Mouse (Mus musculus) embryonic facial prominence, embryonic 13.5 days (tissue): ENCODE data around the gene Spns3. TPM values are rescaled to one million over a fixed set of nuclear protein-coding genes. Genes with fewer than 3 reads are reported as not detected.

Experiments used
- ATAC-seq: fragments of 200-750 bp; cut with Nextera tagmentation; 2 replicates; pipeline ENCODE4 v1.8.0; 2017; ENCODE audit warnings: low read depth; ENCODE audit not compliant: insufficient number of reproducible peaks, insufficient read depth, low FRiP score, low TSS enrichment
- H3K27ac ChIP-seq: fragments of 300-500 bp; sonication (generic); 2 replicates; pipeline ENCODE4 v1.5.1; 2015; ENCODE audit warnings: moderate library complexity, mild to moderate bottlenecking, inconsistent platforms
- H3K27me3 ChIP-seq: fragments of 300-500 bp; sonication (generic); 2 replicates; pipeline ENCODE4 v1.6.1; 2015; ENCODE audit warnings: mild to moderate bottlenecking, inconsistent platforms
- H3K36me3 ChIP-seq: fragments of 300-500 bp; sonication (generic); 2 replicates; pipeline ENCODE4 v1.6.1; 2015; ENCODE audit warnings: mild to moderate bottlenecking, inconsistent platforms
- H3K4me1 ChIP-seq: fragments of 300-500 bp; sonication (generic); 2 replicates; pipeline ENCODE4 v1.6.1; 2015; ENCODE audit warnings: inconsistent platforms
- H3K4me2 ChIP-seq: fragments of 300-500 bp; sonication (generic); 2 replicates; pipeline ENCODE4 v1.6.1; 2015; ENCODE audit warnings: moderate library complexity, mild to moderate bottlenecking, inconsistent platforms
- H3K4me3 ChIP-seq: fragments of 300-500 bp; sonication (generic); 2 replicates; pipeline ENCODE4 v1.5.1; 2015; ENCODE audit warnings: mild to moderate bottlenecking, inconsistent platforms
- H3K9ac ChIP-seq: fragments of 300-500 bp; sonication (generic); 2 replicates; pipeline ENCODE4 v1.6.1; 2015; ENCODE audit warnings: mild to moderate bottlenecking, inconsistent platforms
- H3K9me3 ChIP-seq: fragments of 300-500 bp; sonication (generic); 2 replicates; pipeline ENCODE4 v1.6.1; 2016; ENCODE audit warnings: inconsistent platforms
- WGBS: fragments of 180-500 bp; shearing (Covaris S2); methylation state at CpG from one replicate; pipeline ENCODE4 v1.1.7; 2015; ENCODE audit warnings: mixed read lengths; 5-methylcytosine and 5-hydroxymethylcytosine counted together
- polyA plus RNA-seq: library from polyadenylated mRNA; unstranded; fragments of >200 nt; fragmentation: Nextera tagmentation; extraction: Ambion mirVana; gene quantifications from 2 replicates; pipeline ENCODE4 v1.2.1, GENCODE M21; 2015

The Spns3 gene
- polyA plus RNA-seq, 1 experiment from 2014 or later, result 0.27 TPM

GRCm38 (mm10) chr11:72491130-72491960 lies 59.0 kb downstream of the Spns3 start:
- 71% methylated on average over 15 of the region's 15 CpGs for WGBS
- no peak overlapping the region for H3K27ac ChIP-seq
- H3K36me3 ChIP-seq, result no peaks in the 10 kb centered on the region
- H3K9me3 ChIP-seq, result no peaks in the 10 kb centered on the region
- no peak overlapping the region for H3K4me3 ChIP-seq
- no peak for ATAC-seq
- H3K4me2 ChIP-seq, result no peak overlapping the region
- H3K4me1 ChIP-seq, result peaks cover 16% of the 10 kb centered on the region
- H3K9ac ChIP-seq, result no peak overlapping the region
- H3K27me3 ChIP-seq, result peaks cover 62% of the 10 kb centered on the region

- WGBS, result under 1% methylated on average over 42 of the region's 42 CpGs
- H3K27ac ChIP-seq, result 0 out of 2 replicates have a peak within 1 kb of the TSS, but pooled peaks have one; percentile 11
- peaks cover 16% of the 10 kb centered on the region for H3K4me1 ChIP-seq
- peak within 1 kb of the TSS; percentile 70 for H3K9ac ChIP-seq
- H3K27me3 ChIP-seq, result peaks cover 67% of the 10 kb centered on the region
- H3K36me3 ChIP-seq, result no peaks in the 10 kb centered on the region
- H3K4me2 ChIP-seq, result peak within 1 kb of the TSS; percentile 96
- H3K9me3 ChIP-seq, result no peaks in the 10 kb centered on the region
- ATAC-seq, result peak; percentile 79
- peak within 1 kb of the TSS; percentile 61 for H3K4me3 ChIP-seq
Measured at GRCm38 (mm10) chr11:72489881-72490301, 60.4 kb downstream of the Spns3 start, which contains the start of gene Spns2. Gene Spns2 (minus strand): TSS chr11:72489904.

- H3K27ac ChIP-seq, result 0 out of 2 replicates have a peak overlapping the region, but pooled peaks have one; percentile 11
Measured at GRCm38 (mm10) chr11:72489397-72489796, 60.9 kb downstream of the Spns3 start.

DNA sequence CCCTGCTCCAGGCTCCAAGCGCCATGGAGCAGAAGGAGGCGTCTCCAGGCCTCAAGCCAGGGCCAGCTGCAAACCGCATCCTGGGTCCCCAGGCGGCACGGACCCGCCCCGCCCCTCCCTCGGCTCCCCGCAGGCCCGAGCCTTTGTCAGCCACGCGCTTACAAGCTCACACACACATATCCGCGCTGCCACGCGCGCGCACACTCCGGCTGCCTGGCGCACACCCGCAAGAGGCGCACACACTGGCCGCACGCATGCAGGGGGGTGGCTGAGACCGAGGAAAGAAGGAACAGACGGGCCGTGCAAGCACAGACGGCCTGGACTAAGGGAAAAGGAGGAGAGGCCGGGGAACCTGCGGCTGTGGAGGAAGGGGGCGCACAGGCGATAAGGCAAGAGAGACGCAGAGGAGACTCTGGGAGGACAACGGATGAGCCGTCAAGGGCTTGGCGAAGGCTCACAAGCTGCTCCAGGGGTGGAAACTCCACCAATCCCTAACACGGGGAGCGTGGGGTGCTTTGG lies 61.5 kb downstream of the Spns3 start:
- Histone ChIP-seq H3K4me3 (peak overlapping the region; percentile 61), H3K27me3 (peaks cover 67% of the 10 kb centered on the region), H3K9me3 (no peaks in the 10 kb centered on the region), H3K36me3 (no peaks in the 10 kb centered on the region), H3K4me1 (peaks cover 16% of the 10 kb centered on the region), H3K4me2 (peak overlapping the region; percentile 96), H3K27ac (0 out of 2 replicates have a peak overlapping the region, but pooled peaks have one; percentile 11), H3K9ac (peak overlapping the region; percentile 70)
- ATAC-seq, result no peak
- 1% methylated on average over 38 of the region's 38 CpGs for WGBS

More at GRCm38 (mm10) chr11:72489397-72489796, 60.9 kb downstream of the Spns3 start:
- Histone ChIP-seq H3K9me3 (no peaks in the 10 kb centered on the region), H3K27me3 (peaks cover 67% of the 10 kb centered on the region), H3K36me3 (no peaks in the 10 kb centered on the region), H3K4me1 (peaks cover 16% of the 10 kb centered on the region), H3K4me2 (peak overlapping the region; percentile 96), H3K9ac (peak overlapping the region; percentile 70), H3K4me3 (peak overlapping the region; percentile 61)
- ATAC-seq, result no peak
- WGBS, result under 1% methylated on average over 39 of the region's 42 CpGs

GRCm38 (mm10) chr11:72487739-72488138 lies 62.6 kb downstream of the Spns3 start:
- H3K36me3 ChIP-seq, result no peaks in the 10 kb centered on the region
- H3K9me3 ChIP-seq, result no peaks in the 10 kb centered on the region
- H3K4me1 ChIP-seq, result peaks cover 16% of the 10 kb centered on the region
- peak overlapping the region; percentile 96 for H3K4me2 ChIP-seq
- H3K4me3 ChIP-seq, result no peak overlapping the region
- 87% methylated on average over 2 of the region's 2 CpGs for WGBS
- H3K27me3 ChIP-seq, result peaks cover 65% of the 10 kb centered on the region
- H3K9ac ChIP-seq, result no peak overlapping the region
- H3K27ac ChIP-seq, result no peak overlapping the region
- ATAC-seq, result no peak

DNA sequence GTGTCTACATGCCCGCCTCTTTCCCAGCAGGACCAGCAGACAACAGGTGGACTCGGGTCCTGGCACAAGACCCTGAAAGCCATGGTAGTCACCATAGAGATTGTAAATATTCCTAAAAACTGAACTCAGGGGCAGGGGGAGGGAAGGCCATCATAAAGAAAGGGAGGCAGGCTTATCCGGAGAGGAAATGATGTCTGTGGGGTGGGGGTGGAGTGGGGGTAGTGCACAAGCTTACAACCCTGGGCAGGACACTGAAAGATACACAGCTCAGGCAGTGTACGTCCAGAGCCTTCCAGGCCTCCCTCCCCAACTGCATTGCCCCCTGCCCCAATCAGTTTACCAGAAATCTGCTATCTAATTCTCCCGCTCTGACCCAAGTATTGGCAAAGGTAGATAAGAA lies 63.1 kb downstream of the Spns3 start:
- Histone ChIP-seq H3K9ac (no peak overlapping the region), H3K4me2 (0 out of 2 replicates have a peak overlapping the region, but pooled peaks have one; percentile 96), H3K27me3 (peaks cover 60% of the 10 kb centered on the region), H3K36me3 (no peaks in the 10 kb centered on the region), H3K27ac (no peak overlapping the region), H3K4me1 (peaks cover 16% of the 10 kb centered on the region), H3K9me3 (no peaks in the 10 kb centered on the region), H3K4me3 (no peak overlapping the region)
- no peak for ATAC-seq
- WGBS, result 68% methylated on average over 5 of the region's 5 CpGs

DNA sequence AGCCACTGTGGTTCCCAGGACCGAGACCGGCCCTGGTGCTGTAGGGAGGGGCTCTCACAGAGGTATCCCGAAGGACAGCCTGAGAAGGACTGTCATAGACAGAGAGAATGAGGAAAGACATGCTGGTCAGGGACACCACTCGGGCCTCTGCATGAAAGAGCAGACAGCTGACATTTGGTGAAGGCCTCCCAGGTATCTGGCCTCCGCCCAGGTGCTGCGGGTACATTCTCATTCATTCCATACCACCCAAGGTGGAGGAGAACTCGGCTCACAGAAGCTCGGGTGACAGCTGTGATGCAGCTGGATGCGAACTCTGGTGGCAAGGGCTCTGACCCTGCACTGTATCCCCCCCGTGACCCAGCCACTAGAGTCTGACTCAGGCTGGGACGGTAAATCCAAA lies 64.3 kb downstream of the Spns3 start:
- Histone ChIP-seq H3K4me3 (no peak overlapping the region), H3K36me3 (no peaks in the 10 kb centered on the region), H3K4me1 (peaks cover 25% of the 10 kb centered on the region), H3K27ac (no peak overlapping the region), H3K9me3 (no peaks in the 10 kb centered on the region), H3K9ac (no peak overlapping the region), H3K4me2 (no peak overlapping the region), H3K27me3 (peaks cover 51% of the 10 kb centered on the region)
- ATAC-seq, result no peak
- 62% methylated on average over 11 of the region's 11 CpGs for WGBS

GRCm38 (mm10) chr11:72485157-72485556 lies 65.1 kb downstream of the Spns3 start:
- Histone ChIP-seq H3K4me2 (no peak overlapping the region), H3K4me3 (no peak overlapping the region), H3K4me1 (peaks cover 25% of the 10 kb centered on the region), H3K36me3 (no peaks in the 10 kb centered on the region), H3K9me3 (no peaks in the 10 kb centered on the region), H3K27ac (no peak overlapping the region), H3K27me3 (peaks cover 43% of the 10 kb centered on the region), H3K9ac (no peak overlapping the region)
- ATAC-seq, result no peak
- 52% methylated on average over 5 of the region's 5 CpGs for WGBS

DNA sequence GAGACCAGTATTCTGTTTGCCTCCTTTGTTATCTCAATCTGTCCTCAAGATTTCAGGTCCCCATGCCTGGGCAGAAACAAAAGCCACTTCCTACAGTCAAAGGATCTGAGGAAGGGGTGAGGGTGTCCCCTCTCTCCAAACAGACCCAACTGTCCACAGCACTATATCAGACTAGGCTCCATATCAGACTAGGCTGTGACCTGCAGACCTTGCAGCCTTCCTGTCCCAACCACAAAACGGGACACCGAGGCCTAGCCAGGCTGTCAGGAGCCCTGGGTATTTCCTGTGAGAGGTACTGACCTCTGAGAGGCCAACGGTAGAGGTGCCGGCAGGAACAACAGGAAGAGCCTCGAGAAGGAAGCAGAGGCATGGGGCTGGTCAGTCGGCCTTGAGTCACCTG lies 65.8 kb downstream of the Spns3 start:
- ATAC-seq, result no peak
- H3K9ac ChIP-seq, result no peak overlapping the region
- 43% methylated on average over 6 of the region's 6 CpGs for WGBS

GRCm38 (mm10) chr11:72481952-72482351 lies 68.4 kb downstream of the Spns3 start:
- Histone ChIP-seq H3K9ac (no peak overlapping the region), H3K36me3 (no peaks in the 10 kb centered on the region), H3K4me3 (no peak overlapping the region), H3K4me2 (no peak overlapping the region), H3K9me3 (no peaks in the 10 kb centered on the region), H3K4me1 (peaks cover 30% of the 10 kb centered on the region), H3K27ac (peak overlapping the region; percentile 4; the same call in 1 of the 2 replicates), H3K27me3 (peaks cover 11% of the 10 kb centered on the region)
- ATAC-seq, result no peak
- WGBS, result 82% methylated on average over 4 of the region's 4 CpGs

More for the DNA sequence above, 65.8 kb downstream of the Spns3 start:
- Histone ChIP-seq H3K4me3 (no peak overlapping the region), H3K4me1 (peaks cover 21% of the 10 kb centered on the region), H3K27me3 (peaks cover 37% of the 10 kb centered on the region), H3K36me3 (no peaks in the 10 kb centered on the region), H3K9me3 (no peaks in the 10 kb centered on the region), H3K4me2 (no peak overlapping the region), H3K27ac (no peak overlapping the region)

GRCm38 (mm10) chr11:72481313-72481712 lies 69.0 kb downstream of the Spns3 start:
- peak overlapping the region; percentile 4; the same call in 1 of the 2 replicates for H3K27ac ChIP-seq
- WGBS, result 72% methylated on average over 5 of the region's 5 CpGs
- no peak for ATAC-seq
- H3K4me3 ChIP-seq, result no peak overlapping the region
- no peaks in the 10 kb centered on the region for H3K36me3 ChIP-seq
- H3K9ac ChIP-seq, result no peak overlapping the region
- H3K4me1 ChIP-seq, result peaks cover 32% of the 10 kb centered on the region
- no peak overlapping the region for H3K4me2 ChIP-seq
- H3K9me3 ChIP-seq, result no peaks in the 10 kb centered on the region
- 0 out of 2 replicates have a peak, but pooled peaks cover 6% of the 10 kb centered on the region for H3K27me3 ChIP-seq
